Mouse (Mus musculus) intestine, postnatal 0 days (tissue): Measurements from ENCODE around the gene Rps11. TPM values are rescaled to one million over a fixed set of nuclear protein-coding genes. Genes with fewer than 3 reads are reported as not detected.
"Not testable (repeated sequence)": the region's sequence is repeated elsewhere in the genome, so short reads cannot be mapped to it uniquely, and the experiment has no call there.

Experiments
- ATAC-seq: fragments of 200-750 bp; cut with Nextera tagmentation; 2 replicates; pipeline ENCODE4 v1.8.0; 2017; ENCODE audit warnings: mild to moderate bottlenecking, moderate TSS enrichment, moderate library complexity
- H3K27ac ChIP-seq: fragments of 300-500 bp; sonication (generic); 2 replicates; pipeline ENCODE4 v1.5.1; 2014; ENCODE audit warnings: mild to moderate bottlenecking, low read depth, low read length, moderate library complexity
- H3K27me3 ChIP-seq: fragments of 300-500 bp; sonication (generic); replicated peaks from 2 replicates; pipeline ENCODE4 v1.6.1; 2014; ENCODE audit warnings: low read length, mixed read lengths; ENCODE audit not compliant: control insufficient read depth, insufficient read depth
- H3K36me3 ChIP-seq: fragments of 300-500 bp; sonication (generic); 2 replicates; pipeline ENCODE4 v1.6.1; 2014; ENCODE audit warnings: mild to moderate bottlenecking, moderate library complexity; ENCODE audit not compliant: control insufficient read depth, insufficient read depth
- H3K4me1 ChIP-seq: fragments of 300-500 bp; sonication (generic); replicated peaks from 2 replicates; pipeline ENCODE4 v1.6.1; 2014; ENCODE audit warnings: antibody characterized with exemption, low read length, mixed read lengths; ENCODE audit not compliant: control insufficient read depth, insufficient read depth
- H3K4me2 ChIP-seq: fragments of 300-500 bp; sonication (generic); replicated peaks from 2 replicates; pipeline ENCODE4 v1.6.1; 2014; ENCODE audit warnings: low read depth, mild to moderate bottlenecking, moderate library complexity
- H3K4me3 ChIP-seq: fragments of 300-500 bp; sonication (generic); 2 replicates; pipeline ENCODE4 v1.5.1; 2014; ENCODE audit warnings: low read depth, low read length
- H3K9ac ChIP-seq: fragments of 300-500 bp; sonication (generic); 2 replicates; pipeline ENCODE4 v1.6.1; 2014; ENCODE audit warnings: mild to moderate bottlenecking, low read depth, low read length
- H3K9me3 ChIP-seq: fragments of 300-500 bp; sonication (generic); 2 replicates; pipeline ENCODE4 v1.6.1; 2016; ENCODE audit warnings: mixed run types; ENCODE audit not compliant: control insufficient read depth
- CTCF ChIP-seq: sonication (generic); IDR thresholded peaks from 2 replicates; pipeline ENCODE4 v1.5.1; 2016; ENCODE audit warnings: low read depth, mild to moderate bottlenecking, control low read depth, antibody characterized with exemption, moderate library complexity
- WGBS: fragments of 180-500 bp; shearing (Covaris S2); extraction: QIAGEN DNeasy Blood & Tissue Kit; methylation state at CpG from one replicate; pipeline ENCODE4 v1.1.7; 2014; 5-methylcytosine and 5-hydroxymethylcytosine counted together
- polyA plus RNA-seq: library from polyadenylated mRNA; unstranded; fragments of >200 nt; fragmentation: Nextera tagmentation; extraction: Ambion mirVana; gene quantifications from 2 replicates; pipeline ENCODE4 v1.2.1, GENCODE M21; 2015

The Rps11 gene
- polyA plus RNA-seq, 1 experiment from 2014 or later: 1,755 TPM

- no peaks in the 10 kb centered on the region for H3K9me3 ChIP-seq
- H3K27me3 ChIP-seq: no peaks in the 10 kb centered on the region
- peaks cover 23% of the 10 kb centered on the region for H3K36me3 ChIP-seq
- WGBS: 1% methylated on average over 17 of the region's 17 CpGs
- TF ChIP-seq CTCF: no peak
- H3K4me3 ChIP-seq: peak overlapping the region; percentile 93
- peak overlapping the region; percentile 32; the same call in 1 of the 2 replicates for H3K9ac ChIP-seq
- H3K4me2 ChIP-seq: peak overlapping the region; percentile 85
- peaks cover 3% of the 10 kb centered on the region; the same call in 1 of the 2 replicates for H3K4me1 ChIP-seq
- peak overlapping the region; percentile 77 for H3K27ac ChIP-seq
- peak; percentile 0; the same call in 1 of the 2 replicates for ATAC-seq
These were observed 5.1 kb upstream of the Rps11 start for GRCm38 (mm10) chr7:45129318-45129717.

GRCm38 (mm10) chr7:45128624-45129246, 4.5 kb upstream of the Rps11 start, which contains the start of gene Rpl13a:
TSS of gene Rpl13a (minus strand) at chr7:45128761.
- peak within 1 kb of the TSS; percentile 93 for H3K9ac ChIP-seq
- ATAC-seq: peak; percentile 88
- H3K36me3 ChIP-seq: peaks cover 23% of the 10 kb centered on the region
- H3K9me3 ChIP-seq: no peaks in the 10 kb centered on the region
- H3K4me2 ChIP-seq: peak within 1 kb of the TSS; percentile 85
- peak; percentile 91 for TF ChIP-seq CTCF
- H3K4me3 ChIP-seq: peak within 1 kb of the TSS; percentile 93
- peaks cover 3% of the 10 kb centered on the region; the same call in 1 of the 2 replicates for H3K4me1 ChIP-seq
- WGBS: under 1% methylated on average over 48 of the region's 48 CpGs
- peak within 1 kb of the TSS; percentile 86 for H3K27ac ChIP-seq
- no peaks in the 10 kb centered on the region for H3K27me3 ChIP-seq

- Histone ChIP-seq H3K36me3 (peaks cover 26% of the 10 kb centered on the region), H3K9ac (peak overlapping the region; percentile 93), H3K4me2 (peak overlapping the region; percentile 83), H3K27ac (peak overlapping the region; percentile 86), H3K9me3 (no peaks in the 10 kb centered on the region), H3K27me3 (no peaks in the 10 kb centered on the region), H3K4me3 (peak overlapping the region; percentile 93), H3K4me1 (peaks cover 3% of the 10 kb centered on the region; the same call in 1 of the 2 replicates)
- under 1% methylated on average over 6 of the region's 6 CpGs for WGBS
- no peak for ATAC-seq
- no peak for TF ChIP-seq CTCF
These were observed 3.5 kb upstream of the Rps11 start for GRCm38 (mm10) chr7:45127700-45128224.

DNA sequence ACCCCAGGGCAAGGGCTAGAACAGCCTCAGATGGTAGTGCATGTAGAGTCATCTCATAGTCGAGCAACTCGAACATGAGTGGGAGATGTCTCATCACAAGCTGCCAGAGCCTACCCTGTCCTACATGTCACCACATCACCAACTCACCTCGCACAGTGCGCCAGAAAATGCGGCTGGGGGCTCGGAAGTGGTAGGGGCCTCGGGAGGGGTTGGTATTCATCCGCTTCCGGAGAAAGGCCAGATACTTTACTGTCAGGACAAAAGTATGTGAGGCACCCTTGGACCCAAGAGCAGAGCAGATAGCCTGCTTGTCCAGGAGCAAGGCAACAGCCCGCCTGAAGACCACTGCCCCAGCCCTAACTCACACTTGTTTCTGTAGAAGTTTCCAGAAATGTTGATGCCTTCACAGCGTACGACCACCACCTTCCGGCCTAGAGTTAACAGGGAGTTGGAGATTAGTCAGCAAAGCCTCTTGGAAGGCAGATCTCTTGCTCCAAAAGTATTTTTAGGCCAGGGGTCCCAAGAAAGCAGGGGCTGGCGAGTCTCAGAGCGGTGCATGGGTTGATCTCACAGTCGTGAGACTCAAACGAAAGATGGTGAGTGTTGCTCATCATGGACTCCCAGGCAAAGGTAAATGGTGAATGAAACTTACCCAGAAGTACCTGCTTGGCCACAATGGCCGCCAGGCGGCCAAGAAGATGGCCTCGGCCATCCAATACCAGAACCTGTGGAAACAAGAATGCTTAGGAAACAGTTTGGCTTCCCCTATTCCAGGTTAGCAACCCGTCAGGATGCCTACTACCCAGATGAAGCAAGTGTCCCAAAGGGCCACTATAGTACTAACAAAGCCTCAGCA, 2.8 kb upstream of the Rps11 start:
- peak; percentile 56 for TF ChIP-seq CTCF
- peak overlapping the region; percentile 83 for H3K4me2 ChIP-seq
- H3K27me3 ChIP-seq: no peaks in the 10 kb centered on the region
- no peaks in the 10 kb centered on the region for H3K9me3 ChIP-seq
- peak overlapping the region; percentile 93 for H3K4me3 ChIP-seq
- peak overlapping the region; percentile 93 for H3K9ac ChIP-seq
- no peak for ATAC-seq
- peaks cover 32% of the 10 kb centered on the region for H3K36me3 ChIP-seq
- WGBS: 26% methylated on average over 21 of the region's 21 CpGs
- H3K4me1 ChIP-seq: peaks cover 3% of the 10 kb centered on the region; the same call in 1 of the 2 replicates
- H3K27ac ChIP-seq: peak overlapping the region; percentile 66

- peak overlapping the region; percentile 66 for H3K27ac ChIP-seq
- ATAC-seq: no peak
- no peaks in the 10 kb centered on the region for H3K9me3 ChIP-seq
- H3K9ac ChIP-seq: peak overlapping the region; percentile 93; the same call in 1 of the 2 replicates
- H3K36me3 ChIP-seq: peaks cover 40% of the 10 kb centered on the region
- peak overlapping the region; percentile 93; the same call in 1 of the 2 replicates for H3K4me3 ChIP-seq
- peak overlapping the region; percentile 83 for H3K4me2 ChIP-seq
- WGBS: 54% methylated on average over 17 of the region's 17 CpGs
- H3K4me1 ChIP-seq: peaks cover 5% of the 10 kb centered on the region; the same call in 1 of the 2 replicates
- H3K27me3 ChIP-seq: no peaks in the 10 kb centered on the region
- TF ChIP-seq CTCF: no peak
These were observed 2.1 kb upstream of the Rps11 start for GRCm38 (mm10) chr7:45126147-45126843.

GRCm38 (mm10) chr7:45125649-45126048, 1.4 kb upstream of the Rps11 start:
- 65% methylated on average over 5 of the region's 5 CpGs for whole genome bisulfite sequencing
- ATAC-seq: not testable (repeated sequence)

More at GRCm38 (mm10) chr7:45125649-45126048, 1.4 kb upstream of the Rps11 start:
- H3K36me3 ChIP-seq: peaks cover 46% of the 10 kb centered on the region
- H3K4me1 ChIP-seq, H3K4me3 ChIP-seq, H3K27me3 ChIP-seq, H3K9ac ChIP-seq, H3K4me2 ChIP-seq, H3K9me3 ChIP-seq: not testable (repeated sequence)
- H3K27ac ChIP-seq: peak overlapping the region; percentile 66
